Mouse (Mus musculus) splenic B cell, adult 2 months (primary cell): ENCODE data around the gene Col24a1.

Experiments
- DNase-seq: peaks from one replicate; pipeline ENCODE4 v3.0.0-alpha.2; 2011; ENCODE audit warnings: low read depth, low spot score
- H3K27me3 ChIP-seq: 2 replicates; pipeline ENCODE4 v1.6.1; 2012; ENCODE audit warnings: mild to moderate bottlenecking, low read length, moderate library complexity, mixed read lengths; ENCODE audit not compliant: control insufficient read depth, poor library complexity, insufficient read depth, severe bottlenecking
- H3K36me3 ChIP-seq: 2 replicates; pipeline ENCODE4 v1.6.1; 2012; ENCODE audit warnings: mild to moderate bottlenecking, low read length, moderate library complexity, mixed read lengths; ENCODE audit not compliant: control insufficient read depth, poor library complexity, insufficient read depth, severe bottlenecking

Gene Col24a1

GRCm38 (mm10) chr3:145292337-145293134, at the start of gene Col24a1:
Gene Col24a1 (plus strand): TSS chr3:145292472.
- DNase-seq: no peak
- Histone ChIP-seq H3K27me3 (no peaks in the 10 kb centered on the region), H3K36me3 (no peaks in the 10 kb centered on the region)

DNA sequence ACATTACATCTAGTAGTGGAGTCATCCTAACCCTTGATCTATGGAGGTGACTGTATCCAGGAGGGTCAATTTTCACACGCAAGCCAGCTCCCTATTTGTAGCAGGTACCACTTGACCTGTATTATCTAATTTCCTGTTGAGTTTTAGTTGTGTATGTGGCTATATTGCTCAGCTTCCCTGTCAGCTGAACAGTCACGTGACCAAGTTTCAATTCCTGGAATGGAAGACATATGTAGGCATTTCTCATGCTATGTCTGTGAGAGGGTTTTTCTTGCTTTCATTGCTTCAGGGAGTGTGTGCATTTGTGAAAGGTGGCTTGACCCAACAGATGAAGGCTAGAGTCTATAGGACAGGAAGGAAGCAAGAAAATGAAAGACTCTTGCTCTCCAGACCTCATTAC, 44.2 kb upstream of the Col24a1 start:
- no peak for DNase-seq
- H3K36me3 ChIP-seq: no peaks in the 10 kb centered on the region
- no peaks in the 10 kb centered on the region for H3K27me3 ChIP-seq

GRCm38 (mm10) chr3:145253066-145253465, 39.2 kb upstream of the Col24a1 start:
- no peaks in the 10 kb centered on the region for H3K27me3 ChIP-seq
- no peak for DNase-seq

DNA sequence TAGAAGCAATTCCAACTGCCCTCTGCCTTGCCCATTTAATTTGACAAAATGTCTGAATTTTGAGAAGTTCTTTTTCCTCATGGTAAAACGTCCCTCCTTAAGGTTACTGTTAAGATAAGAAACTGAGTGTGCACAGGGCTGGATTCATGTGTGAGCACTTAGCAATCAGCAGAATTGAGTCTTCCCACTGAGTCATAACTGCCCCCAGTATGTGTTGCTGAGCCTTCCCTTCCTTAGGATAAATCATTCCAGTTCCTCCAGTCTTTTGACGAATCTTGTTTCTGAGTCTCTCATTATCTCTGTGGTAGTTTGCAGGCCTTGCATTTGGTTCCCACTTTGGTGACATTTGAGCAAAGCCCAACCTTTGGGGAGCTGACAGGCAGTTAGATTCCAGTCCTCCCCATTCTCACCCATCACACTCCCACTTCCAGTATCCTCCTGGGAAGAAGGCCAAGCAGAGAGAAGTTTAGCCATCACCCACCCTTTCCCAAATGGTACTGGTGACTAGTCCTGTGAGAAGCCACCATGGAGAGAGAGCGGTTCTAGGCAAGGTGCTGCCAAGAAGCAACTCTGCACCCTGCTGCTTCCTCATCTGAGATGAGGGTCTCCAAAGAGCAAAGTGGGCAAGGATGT, 37.4 kb upstream of the Col24a1 start:
- no peaks in the 10 kb centered on the region for H3K36me3 ChIP-seq

More at GRCm38 (mm10) chr3:145253066-145253465, 39.2 kb upstream of the Col24a1 start:
- no peaks in the 10 kb centered on the region for H3K36me3 ChIP-seq

DNA sequence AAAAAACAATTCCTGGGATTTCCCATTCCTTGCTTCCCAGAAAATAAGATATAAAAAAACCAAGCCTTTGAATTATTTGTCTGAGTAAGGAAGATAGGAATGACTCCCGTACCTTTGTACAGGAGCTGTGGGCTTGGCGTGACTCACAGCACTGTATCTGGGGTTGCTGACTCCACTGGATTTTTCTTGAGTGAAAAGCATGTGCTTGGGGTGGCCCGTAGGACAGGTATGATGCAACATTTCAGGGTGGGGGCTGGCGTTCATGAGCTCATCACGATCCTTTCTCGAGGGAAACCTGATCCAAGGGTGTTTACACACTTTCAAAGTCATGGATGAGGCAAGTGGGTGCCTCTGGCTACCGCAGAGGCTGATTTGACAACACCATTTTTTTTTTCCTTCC, 35.6 kb upstream of the Col24a1 start:
- Histone ChIP-seq H3K27me3 (no peaks in the 10 kb centered on the region), H3K36me3 (no peaks in the 10 kb centered on the region)
- DNase-seq: no peak

More for the DNA sequence above, 37.4 kb upstream of the Col24a1 start:
- DNase-seq: no peak
- H3K27me3 ChIP-seq: no peaks in the 10 kb centered on the region

- H3K36me3 ChIP-seq: no peaks in the 10 kb centered on the region
- DNase-seq: no peak
Observed at GRCm38 (mm10) chr3:145259678-145260077, 32.6 kb upstream of the Col24a1 start.

GRCm38 (mm10) chr3:145263131-145263530, 29.1 kb upstream of the Col24a1 start:
- DNase-seq: no peak
- Histone ChIP-seq H3K36me3 (no peaks in the 10 kb centered on the region), H3K27me3 (no peaks in the 10 kb centered on the region)

More at GRCm38 (mm10) chr3:145259678-145260077, 32.6 kb upstream of the Col24a1 start:
- H3K27me3 ChIP-seq: no peaks in the 10 kb centered on the region

DNA sequence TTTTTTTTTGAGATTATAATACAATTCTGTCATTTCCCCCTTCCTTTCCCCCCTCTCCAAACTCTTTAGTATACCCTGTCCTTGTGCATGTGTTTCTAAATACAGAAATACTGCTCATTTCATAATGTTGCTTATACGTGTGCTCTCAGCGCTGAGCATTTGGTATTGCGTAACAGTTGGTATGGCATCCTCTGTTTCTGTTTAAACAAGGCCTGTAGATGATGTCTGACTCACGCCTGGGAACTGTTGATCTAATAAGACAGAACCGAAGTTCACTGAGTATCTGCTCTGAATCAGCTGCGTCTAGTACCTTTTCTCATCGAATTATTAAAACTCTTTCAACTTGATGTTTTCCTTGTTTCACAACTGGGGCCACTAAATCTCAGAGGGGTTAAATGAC, 24.2 kb upstream of the Col24a1 start:
- Histone ChIP-seq H3K36me3 (no peaks in the 10 kb centered on the region), H3K27me3 (no peaks in the 10 kb centered on the region)
- no peak for DNase-seq

- Histone ChIP-seq H3K27me3 (no peaks in the 10 kb centered on the region), H3K36me3 (no peaks in the 10 kb centered on the region)
- DNase-seq: no peak
Observed at GRCm38 (mm10) chr3:145274191-145274590, 18.1 kb upstream of the Col24a1 start.

- no peaks in the 10 kb centered on the region for H3K27me3 ChIP-seq
- H3K36me3 ChIP-seq: no peaks in the 10 kb centered on the region
- no peak for DNase-seq
Observed at GRCm38 (mm10) chr3:145293207-145293606, 935 bp downstream of the Col24a1 start.

DNA sequence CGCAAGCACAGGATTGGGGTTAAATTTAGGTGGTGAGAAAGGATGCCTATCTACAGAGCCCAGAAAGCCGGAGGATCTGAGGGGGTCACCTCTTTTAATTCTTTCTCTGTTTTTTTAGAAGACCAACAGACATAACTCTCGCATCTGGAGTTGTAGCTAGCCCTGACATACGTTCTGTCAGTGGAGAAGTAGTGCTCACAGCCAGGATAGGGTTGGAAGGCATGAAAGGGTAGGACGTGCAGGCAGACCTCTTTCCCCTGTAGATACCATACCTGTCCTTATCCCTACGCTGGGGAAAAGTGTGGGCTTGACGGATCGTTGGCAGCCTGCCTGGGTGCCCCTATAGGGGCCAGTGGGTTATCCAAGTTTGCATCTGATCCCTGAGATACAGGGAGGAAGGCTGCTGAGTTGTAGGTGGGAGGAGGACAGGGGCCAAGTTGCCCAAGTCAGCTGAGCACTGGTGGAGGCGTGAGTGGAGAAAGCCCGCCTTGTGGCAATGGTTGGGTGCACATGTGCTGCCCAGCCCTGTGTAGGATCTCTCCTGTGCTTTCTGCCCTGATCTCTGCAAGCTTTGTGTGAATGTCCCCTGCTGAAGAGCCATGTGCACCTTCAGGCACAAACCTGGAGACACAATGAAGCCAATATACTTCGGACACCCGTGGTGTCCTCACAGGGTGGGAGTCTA, 1.5 kb downstream of the Col24a1 start:
- no peaks in the 10 kb centered on the region for H3K36me3 ChIP-seq
- DNase-seq: no peak
- no peaks in the 10 kb centered on the region for H3K27me3 ChIP-seq

DNA sequence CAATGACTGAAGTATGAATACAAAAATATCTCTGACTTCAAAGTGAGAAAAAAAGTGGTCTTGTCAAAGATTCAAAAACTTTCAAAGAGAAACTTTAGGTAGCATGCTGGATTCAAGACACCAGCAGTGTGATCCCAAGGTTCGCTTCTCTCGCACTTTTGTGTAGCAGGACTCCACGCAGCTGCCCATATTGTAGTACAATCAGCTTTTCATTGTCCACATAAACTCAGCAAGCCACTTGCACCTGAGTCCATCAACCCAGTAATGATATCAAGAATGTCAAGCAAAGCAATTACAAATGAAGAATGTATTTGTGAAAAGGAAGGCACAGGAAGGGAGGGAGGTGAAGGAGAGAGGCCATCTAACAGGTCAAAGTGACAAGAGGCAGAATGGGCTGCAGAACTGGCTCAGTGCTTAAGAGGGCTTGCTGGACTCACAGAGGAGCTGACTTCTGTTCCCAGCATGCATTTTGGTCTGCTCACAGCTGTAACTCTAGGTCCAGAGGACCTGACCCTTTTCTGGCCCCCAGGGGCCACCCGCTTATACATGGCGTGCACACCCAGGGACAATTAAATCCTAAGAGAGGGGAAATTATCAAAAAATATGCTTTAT, 7.8 kb downstream of the Col24a1 start:
- H3K27me3 ChIP-seq: no peaks in the 10 kb centered on the region
- no peak for DNase-seq
- no peaks in the 10 kb centered on the region for H3K36me3 ChIP-seq

DNA sequence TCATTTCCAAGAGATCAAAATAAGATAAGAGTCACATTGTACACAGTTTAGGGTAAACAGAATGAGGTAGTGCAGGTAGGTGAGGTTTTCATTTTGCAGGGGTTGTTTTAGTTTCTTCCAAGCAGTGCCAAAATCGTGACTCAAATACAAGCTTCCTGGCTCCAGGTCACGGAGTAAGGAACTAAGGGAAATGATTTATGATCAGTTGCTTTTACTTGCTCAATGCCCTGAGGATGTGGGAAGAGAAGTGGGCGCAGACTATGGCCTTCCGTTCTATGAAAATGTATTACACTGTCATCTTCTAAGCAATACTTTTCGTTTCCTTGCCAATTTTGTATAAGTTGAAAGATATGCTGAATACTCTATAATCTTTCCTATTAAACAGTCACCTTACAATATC, 13.0 kb downstream of the Col24a1 start:
- Histone ChIP-seq H3K36me3 (no peaks in the 10 kb centered on the region), H3K27me3 (no peaks in the 10 kb centered on the region)
- no peak for DNase-seq

DNA sequence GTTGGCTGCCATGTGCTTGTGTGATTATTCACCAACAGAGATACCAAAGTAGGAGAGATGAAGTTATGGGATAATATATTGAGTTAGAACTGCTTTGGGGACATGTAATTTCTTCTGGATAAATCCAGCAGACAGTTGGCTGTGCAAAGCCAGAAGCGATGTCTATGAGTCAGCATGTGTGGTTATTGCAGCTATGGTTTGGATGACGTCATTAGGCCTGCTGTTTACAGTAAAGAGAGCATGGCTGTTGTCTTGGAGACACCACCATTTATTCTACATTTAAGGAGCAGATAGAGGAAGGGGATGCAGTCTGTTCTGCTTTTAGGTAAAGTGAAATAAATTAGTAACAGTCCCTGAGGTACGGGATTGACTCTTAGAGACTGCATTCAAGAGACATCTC, 14.9 kb downstream of the Col24a1 start:
- Histone ChIP-seq H3K27me3 (no peaks in the 10 kb centered on the region), H3K36me3 (no peaks in the 10 kb centered on the region)
- DNase-seq: no peak
